Mouse (Mus musculus) embryonic facial prominence, embryonic 11.5 days (tissue): ENCODE data around the gene Vmn1r217. TPM values are rescaled to one million over a fixed set of nuclear protein-coding genes. Genes with fewer than 3 reads are reported as not detected.
"Not testable (repeated sequence)": the region's sequence is repeated elsewhere in the genome, so short reads cannot be mapped to it uniquely, and the experiment has no call there.

Source experiments
- ATAC-seq: fragments of 200-750 bp; cut with Nextera tagmentation; replicated peaks from 2 replicates; pipeline ENCODE4 v1.8.0; 2017; ENCODE audit warnings: low read depth; ENCODE audit not compliant: insufficient number of reproducible peaks, low FRiP score, low TSS enrichment
- DNase-seq: peaks from one replicate; pipeline ENCODE4 v3.0.0-alpha.2; 2015; ENCODE audit warnings: low spot score
- H3K27ac ChIP-seq: fragments of 300-500 bp; sonication (generic); replicated peaks from 2 replicates; pipeline ENCODE4 v1.5.1; 2014; ENCODE audit warnings: mild to moderate bottlenecking, low read depth, low read length, control low read depth
- H3K27me3 ChIP-seq: fragments of 300-500 bp; sonication (generic); 2 replicates; pipeline ENCODE4 v1.6.1; 2014; ENCODE audit warnings: mild to moderate bottlenecking, low read length, moderate library complexity, mixed read lengths; ENCODE audit not compliant: control insufficient read depth, insufficient read depth
- H3K36me3 ChIP-seq: fragments of 300-500 bp; sonication (generic); replicated peaks from 2 replicates; pipeline ENCODE4 v1.6.1; 2014; ENCODE audit warnings: low read depth, mild to moderate bottlenecking, low read length, moderate library complexity, mixed read lengths; ENCODE audit not compliant: control insufficient read depth, insufficient read depth
- H3K4me1 ChIP-seq: fragments of 300-500 bp; sonication (generic); 2 replicates; pipeline ENCODE4 v1.6.1; 2014; ENCODE audit warnings: low read length, mixed read lengths; ENCODE audit not compliant: control insufficient read depth, insufficient read depth
- H3K4me2 ChIP-seq: fragments of 300-500 bp; sonication (generic); 2 replicates; pipeline ENCODE4 v1.6.1; 2014; ENCODE audit warnings: low read depth, mild to moderate bottlenecking, control low read depth, low read length, moderate library complexity
- H3K4me3 ChIP-seq: fragments of 300-500 bp; sonication (generic); 2 replicates; pipeline ENCODE4 v1.5.1; 2014; ENCODE audit warnings: low read depth, low read length, control low read depth
- H3K9ac ChIP-seq: fragments of 300-500 bp; sonication (generic); replicated peaks from 2 replicates; pipeline ENCODE4 v1.6.1; 2014; ENCODE audit warnings: mild to moderate bottlenecking, control low read depth, low read length
- H3K9me3 ChIP-seq: fragments of 300-500 bp; sonication (generic); replicated peaks from 2 replicates; pipeline ENCODE4 v1.6.1; 2016; ENCODE audit warnings: mild to moderate bottlenecking, low read length, inconsistent platforms, mixed read lengths; ENCODE audit not compliant: control insufficient read depth
- WGBS: fragments of 180-500 bp; shearing (Covaris S2); extraction: QIAGEN DNeasy Blood & Tissue Kit; methylation state at CpG from one replicate; pipeline ENCODE4 v1.1.7; 2014; 5-methylcytosine and 5-hydroxymethylcytosine counted together
- polyA plus RNA-seq: library from polyadenylated mRNA; unstranded; fragments of >200 nt; fragmentation: Nextera tagmentation; extraction: Ambion mirVana; gene quantifications from 2 replicates; pipeline ENCODE4 v1.2.1, GENCODE M21; 2014

Gene Vmn1r217
- not detected in 2 replicates for polyA plus RNA-seq

- DNase-seq, H3K4me3 ChIP-seq, H3K9me3 ChIP-seq, H3K9ac ChIP-seq, H3K27me3 ChIP-seq, H3K4me2 ChIP-seq, H3K36me3 ChIP-seq, H3K27ac ChIP-seq, ATAC-seq, H3K4me1 ChIP-seq: not testable (repeated sequence)
- WGBS: 67% methylated on average over 1 of the region's 1 CpGs
These were observed at the start of gene Vmn1r217 for GRCm38 (mm10) chr13:23118126-23118525. Gene Vmn1r217 (minus strand): TSS chr13:23118226.

GRCm38 (mm10) chr13:23166471-23166870 is 48.4 kb upstream of the Vmn1r217 start:
- ATAC-seq, H3K27me3 ChIP-seq, H3K36me3 ChIP-seq, H3K4me3 ChIP-seq, H3K9me3 ChIP-seq, H3K27ac ChIP-seq, DNase-seq, H3K9ac ChIP-seq, H3K4me1 ChIP-seq, H3K4me2 ChIP-seq: not testable (repeated sequence)
- WGBS: 79% methylated on average over 4 of the region's 4 CpGs

- no peak within 1 kb of the TSS for H3K4me3 ChIP-seq
- no peak within 1 kb of the TSS for H3K4me2 ChIP-seq
- no peaks in the 10 kb centered on the region for H3K27me3 ChIP-seq
- DNase-seq (no peak), ATAC-seq (no peak)
- no peaks in the 10 kb centered on the region for H3K36me3 ChIP-seq
- 85% methylated on average over 4 of the region's 4 CpGs for WGBS
- H3K4me1 ChIP-seq: no peaks in the 10 kb centered on the region
- H3K27ac ChIP-seq: no peak within 1 kb of the TSS
- H3K9me3 ChIP-seq: no peaks in the 10 kb centered on the region
- no peak within 1 kb of the TSS for H3K9ac ChIP-seq
These were observed 41.0 kb upstream of the Vmn1r217 start, which contains the start of gene Vmn1r219 for GRCm38 (mm10) chr13:23159012-23159411. Gene Vmn1r219 (plus strand): TSS chr13:23159312.

- H3K9me3 ChIP-seq: no peaks in the 10 kb centered on the region
- WGBS: 67% methylated on average over 3 of the region's 3 CpGs
- no peak overlapping the region for H3K4me3 ChIP-seq
- H3K27ac ChIP-seq: no peak overlapping the region
- no peak for ATAC-seq
- H3K4me2 ChIP-seq: no peak overlapping the region
- H3K36me3 ChIP-seq: no peaks in the 10 kb centered on the region
- H3K27me3 ChIP-seq: no peaks in the 10 kb centered on the region
- DNase-seq: peak; percentile 3
- H3K4me1 ChIP-seq: no peaks in the 10 kb centered on the region
- H3K9ac ChIP-seq: no peak overlapping the region
These were observed 39.8 kb upstream of the Vmn1r217 start for GRCm38 (mm10) chr13:23157848-23158247.

- Histone ChIP-seq H3K27ac (no peak overlapping the region), H3K36me3 (no peaks in the 10 kb centered on the region), H3K4me1 (no peaks in the 10 kb centered on the region), H3K9me3 (no peaks in the 10 kb centered on the region), H3K9ac (no peak overlapping the region), H3K27me3 (no peaks in the 10 kb centered on the region), H3K4me3 (no peak overlapping the region), H3K4me2 (no peak overlapping the region)
- no peak for DNase-seq
- no peak for ATAC-seq
- 89% methylated on average over 2 of the region's 2 CpGs for whole genome bisulfite sequencing
These were observed 20.9 kb upstream of the Vmn1r217 start for GRCm38 (mm10) chr13:23138880-23139279.

GRCm38 (mm10) chr13:23133501-23133900 is 15.5 kb upstream of the Vmn1r217 start:
- 81% methylated on average over 1 of the region's 1 CpGs for WGBS
- Histone ChIP-seq H3K9me3 (no peaks in the 10 kb centered on the region), H3K27ac (no peak overlapping the region), H3K4me2 (no peak overlapping the region), H3K36me3 (no peaks in the 10 kb centered on the region), H3K27me3 (no peaks in the 10 kb centered on the region), H3K9ac (no peak overlapping the region), H3K4me1 (no peaks in the 10 kb centered on the region), H3K4me3 (no peak overlapping the region)
- no peak for DNase-seq
- no peak for ATAC-seq

- ATAC-seq: no peak
- 62% methylated on average over 3 of the region's 3 CpGs for WGBS
These were observed 15.1 kb upstream of the Vmn1r217 start, which contains the start of gene Vmn1r218 for GRCm38 (mm10) chr13:23133099-23133498. Gene Vmn1r218 (plus strand): TSS chr13:23133155.

GRCm38 (mm10) chr13:23120611-23121010 is 2.6 kb upstream of the Vmn1r217 start:
- Histone ChIP-seq H3K9me3 (no peaks in the 10 kb centered on the region), H3K27ac (no peak overlapping the region), H3K4me1 (no peaks in the 10 kb centered on the region), H3K36me3 (no peaks in the 10 kb centered on the region), H3K9ac (no peak overlapping the region), H3K27me3 (no peaks in the 10 kb centered on the region), H3K4me2 (no peak overlapping the region), H3K4me3 (no peak overlapping the region)
- 73% methylated on average over 2 of the region's 2 CpGs for WGBS
- DNase-seq: no peak
- ATAC-seq: no peak

More at GRCm38 (mm10) chr13:23133099-23133498, 15.1 kb upstream of the Vmn1r217 start, which contains the start of gene Vmn1r218:
- Histone ChIP-seq H3K27me3 (no peaks in the 10 kb centered on the region), H3K27ac (no peak within 1 kb of the TSS), H3K4me1 (no peaks in the 10 kb centered on the region), H3K4me2 (no peak within 1 kb of the TSS), H3K36me3 (no peaks in the 10 kb centered on the region), H3K9ac (no peak within 1 kb of the TSS), H3K4me3 (no peak within 1 kb of the TSS), H3K9me3 (no peaks in the 10 kb centered on the region)
- DNase-seq: no peak
